Mouse (Mus musculus): Measurements from ENCODE around the gene Dapk3.

- TF ChIP-seq CTCF (IDR thresholded peaks at IDR 0.05; ENCODE audit: low read depth, low read length) (no peak), POLR2A (IDR thresholded peaks at IDR 0.05; ENCODE audit: insufficient read depth, low read length) (no peak), EP300 (IDR thresholded peaks at IDR 0.05; ENCODE audit: insufficient read depth, low read depth, low read length) (no peak)
Observed at GRCm38 (mm10) chr10:81231436-81231835, 48.6 kb downstream of the Dapk3 start.

All from ES-Bruce4 (cell line).